Mouse (Mus musculus) inflammation-experienced regulatory T-cells, adult 6 months (primary cell): ENCODE data around the gene Slc16a5. TPM values are rescaled to one million over a fixed set of nuclear protein-coding genes. Genes with fewer than 3 reads are reported as not detected.
"Not testable (repeated sequence)": the region's sequence is repeated elsewhere in the genome, so short reads cannot be mapped to it uniquely, and the experiment has no call there.

Experiments
- ATAC-seq: one replicate; pipeline ENCODE4 v1.8.0; 2017
- polyA plus RNA-seq, 3 experiments: library from polyadenylated mRNA; unstranded; fragments of 100-300 nt; shearing (Covaris generic); gene quantifications; one replicate each; pipeline ENCODE4 v1.2.1; 2017

Gene Slc16a5
- polyA plus RNA-seq, 3 experiments from 2014 or later: 1.1 to 3.5 (median 2.8) TPM

GRCm38 (mm10) chr11:115481553-115482259 is 19.4 kb downstream of the Slc16a5 start:
- ATAC-seq: peak; percentile 95

- ATAC-seq: no peak
These were observed 21.0 kb downstream of the Slc16a5 start for GRCm38 (mm10) chr11:115483278-115483677.

DNA sequence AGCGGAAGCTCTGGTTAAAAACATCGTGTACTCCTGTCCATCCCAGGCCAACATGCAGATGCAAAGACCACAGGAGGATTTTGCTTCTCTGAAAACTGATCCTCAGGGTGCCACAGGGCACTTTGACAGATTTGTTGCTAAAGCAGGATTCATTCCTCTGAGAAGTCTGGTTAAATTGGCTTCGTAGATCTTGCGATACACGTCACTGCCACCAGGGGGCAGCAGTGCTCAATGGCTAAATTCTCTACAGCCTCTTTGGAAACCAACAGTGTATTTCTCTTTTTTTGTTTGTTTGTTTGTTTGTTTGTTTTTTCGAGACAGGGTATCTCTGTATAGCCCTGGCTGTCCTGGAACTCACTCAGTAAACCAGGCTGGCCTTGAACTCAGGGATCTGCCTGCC is 21.5 kb downstream of the Slc16a5 start:
- ATAC-seq: peak; percentile 36

DNA sequence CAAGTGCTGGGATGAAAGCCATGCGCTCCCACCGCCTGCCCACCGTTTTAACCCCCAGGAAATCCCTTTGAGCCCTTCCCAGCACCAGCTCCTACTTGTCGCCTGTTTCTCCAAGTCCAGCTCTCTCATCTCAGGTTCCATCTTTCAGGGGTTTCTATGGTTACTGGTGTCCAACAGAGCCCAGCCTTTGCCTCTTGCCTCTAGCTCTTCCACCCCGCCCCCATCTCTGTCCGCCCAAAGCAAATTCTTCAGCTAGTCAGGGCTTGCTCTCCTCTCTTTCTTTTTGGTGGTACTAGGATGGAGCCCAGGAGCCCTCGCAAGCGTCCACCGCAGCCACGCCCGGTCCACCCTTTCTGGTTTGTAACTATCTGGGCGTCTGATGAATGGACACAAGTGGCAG is 22.9 kb downstream of the Slc16a5 start:
- ATAC-seq: no peak

GRCm38 (mm10) chr11:115488551-115489104 is 26.4 kb downstream of the Slc16a5 start:
- no peak for ATAC-seq

GRCm38 (mm10) chr11:115490441-115491355 is 28.4 kb downstream of the Slc16a5 start:
- no peak for ATAC-seq

DNA sequence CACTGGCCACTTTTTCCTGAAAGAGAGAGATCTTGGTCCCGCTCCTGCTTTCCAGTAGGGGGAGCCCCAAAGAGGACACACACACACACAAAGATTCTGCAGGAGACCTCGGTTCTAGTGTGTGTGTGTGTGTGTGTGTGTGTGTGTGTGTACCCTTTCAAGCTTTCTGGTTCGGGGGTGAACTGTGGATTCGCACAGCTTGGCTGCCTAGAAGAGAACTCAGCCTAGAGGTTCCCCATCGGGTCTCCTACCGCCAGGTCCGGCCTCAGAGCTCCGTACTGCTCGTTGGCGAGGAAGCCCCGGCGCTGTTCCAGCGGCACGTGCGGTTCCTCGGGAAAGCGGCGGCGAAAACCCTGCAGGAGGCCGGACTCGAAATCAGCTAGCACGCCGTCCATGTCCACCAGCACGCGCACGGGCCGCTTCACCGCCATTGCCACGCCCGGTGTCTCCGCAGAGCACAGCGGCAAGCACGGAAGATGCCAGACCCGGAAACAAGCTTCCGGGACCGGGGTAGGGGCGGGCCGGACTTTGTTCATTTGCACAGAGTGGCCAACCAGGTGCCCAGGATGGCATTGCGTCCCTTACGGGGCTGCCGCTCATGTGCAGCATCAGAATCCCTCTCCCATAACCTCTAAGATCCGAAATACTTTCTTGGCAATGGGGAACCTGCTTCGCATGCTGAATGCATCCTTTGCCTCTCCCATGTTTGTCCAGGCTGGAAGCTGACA is 29.2 kb downstream of the Slc16a5 start, which contains the start of gene Nt5c:
Nt5c (minus strand) TSS at position 507 of the 728 bp plus-strand sequence.
- ATAC-seq: peak; percentile 98

- no peak for ATAC-seq
These were observed 30.1 kb downstream of the Slc16a5 start for GRCm38 (mm10) chr11:115492387-115492786.

DNA sequence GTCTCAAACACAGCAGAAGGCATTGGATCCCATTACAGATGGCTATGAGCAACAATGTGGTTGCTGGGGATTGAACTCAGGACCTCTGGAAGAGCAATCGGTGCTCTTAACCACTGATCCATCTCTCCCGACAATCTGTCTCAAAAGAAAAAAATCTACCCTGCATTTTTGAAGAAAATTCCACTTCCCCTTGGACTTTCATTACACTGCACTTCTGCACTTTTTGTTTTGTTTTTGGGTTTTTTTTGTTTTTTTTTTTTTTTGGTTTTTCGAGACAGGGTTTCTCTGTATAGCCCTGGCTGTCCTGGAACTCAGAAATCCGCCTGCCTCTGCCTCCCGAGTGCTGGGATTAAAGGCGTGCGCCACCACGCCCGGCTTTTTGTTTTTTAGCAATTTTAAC is 34.3 kb downstream of the Slc16a5 start:
- ATAC-seq: not testable (repeated sequence)

GRCm38 (mm10) chr11:115502636-115503035 is 40.4 kb downstream of the Slc16a5 start:
- ATAC-seq: no peak

DNA sequence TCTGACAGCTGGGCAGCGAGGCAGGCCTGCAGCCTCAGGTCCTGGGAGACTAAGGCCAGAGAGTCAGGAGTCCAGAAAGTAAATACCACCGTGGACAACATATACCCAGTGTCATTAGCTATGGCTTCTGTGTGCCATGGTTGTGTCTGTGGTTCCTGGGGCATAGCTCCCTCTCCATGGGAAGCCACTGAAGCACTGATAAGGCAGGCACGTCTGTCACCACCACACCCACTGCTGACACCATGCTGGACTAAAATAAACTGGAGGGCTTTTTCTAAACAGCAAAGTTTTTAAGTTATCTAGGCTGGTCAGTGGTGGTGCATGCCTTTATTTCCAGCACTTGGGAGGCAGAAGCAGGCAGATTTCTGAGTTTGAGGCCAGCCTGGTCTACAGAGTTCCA is 44.3 kb downstream of the Slc16a5 start:
- ATAC-seq: no peak

DNA sequence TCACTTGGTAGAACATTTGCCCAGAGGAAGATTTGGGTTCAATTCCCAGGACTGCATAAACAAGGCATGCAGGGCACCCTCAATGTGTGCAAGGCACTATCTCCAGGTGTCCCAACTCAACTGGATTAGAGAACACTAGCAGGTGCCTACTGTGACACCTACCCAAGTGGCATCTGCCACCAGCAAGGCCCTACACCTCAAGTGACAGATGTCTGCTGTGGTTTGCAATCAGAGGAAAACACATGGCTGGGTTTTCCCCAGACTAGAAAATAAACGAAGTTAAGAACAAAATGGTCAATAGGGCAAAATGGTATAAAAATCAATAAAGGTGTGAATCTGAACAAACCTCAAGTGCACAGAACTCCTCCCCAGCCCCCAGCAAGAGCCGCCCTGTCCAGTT is 45.8 kb downstream of the Slc16a5 start:
- ATAC-seq: peak; percentile 76

DNA sequence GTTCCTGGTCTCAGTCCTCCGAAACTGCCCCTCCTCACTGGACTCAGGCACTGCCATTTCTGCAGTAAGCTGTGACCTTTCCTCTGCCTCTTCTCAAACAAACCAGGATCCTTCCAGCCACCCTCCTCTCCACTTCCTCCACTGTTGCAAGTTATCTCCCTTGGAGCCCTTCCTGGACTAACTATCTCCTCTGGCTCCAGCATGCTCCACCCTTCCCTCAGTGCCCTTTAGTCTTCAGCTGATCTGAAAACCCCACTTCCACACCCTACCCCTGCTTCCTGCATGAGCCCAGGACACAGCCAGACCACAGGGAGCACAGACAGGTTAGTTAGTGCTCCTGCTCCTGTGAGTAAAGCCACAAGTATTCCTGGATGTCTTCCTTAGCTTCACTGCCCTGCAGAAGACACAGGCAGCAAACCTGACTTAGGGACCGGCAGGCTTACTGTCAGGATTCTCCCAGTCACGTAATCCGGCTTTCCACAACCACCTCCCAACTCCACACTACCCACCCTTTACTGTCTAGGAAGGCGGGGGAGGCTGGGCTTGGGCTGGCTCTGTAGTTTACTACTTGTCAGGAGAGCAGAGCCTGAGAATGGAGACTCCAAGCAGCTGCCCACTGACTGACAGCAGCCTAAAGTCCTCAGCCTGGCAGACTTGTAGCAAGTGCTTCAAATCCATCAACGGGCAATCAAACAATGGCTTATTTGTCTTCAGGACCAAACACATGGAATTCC is 47.7 kb downstream of the Slc16a5 start:
- no peak for ATAC-seq

- no peak for ATAC-seq
These were observed 48.2 kb downstream of the Slc16a5 start for GRCm38 (mm10) chr11:115510507-115510888.

- ATAC-seq: no peak
These were observed 48.8 kb downstream of the Slc16a5 start for GRCm38 (mm10) chr11:115511121-115511520.

GRCm38 (mm10) chr11:115512004-115512403 is 49.7 kb downstream of the Slc16a5 start:
- ATAC-seq: no peak

- ATAC-seq: peak; percentile 17
These were observed 50.3 kb downstream of the Slc16a5 start for GRCm38 (mm10) chr11:115512407-115513183.

GRCm38 (mm10) chr11:115513271-115514237 is 51.3 kb downstream of the Slc16a5 start:
- ATAC-seq: peak; percentile 43

DNA sequence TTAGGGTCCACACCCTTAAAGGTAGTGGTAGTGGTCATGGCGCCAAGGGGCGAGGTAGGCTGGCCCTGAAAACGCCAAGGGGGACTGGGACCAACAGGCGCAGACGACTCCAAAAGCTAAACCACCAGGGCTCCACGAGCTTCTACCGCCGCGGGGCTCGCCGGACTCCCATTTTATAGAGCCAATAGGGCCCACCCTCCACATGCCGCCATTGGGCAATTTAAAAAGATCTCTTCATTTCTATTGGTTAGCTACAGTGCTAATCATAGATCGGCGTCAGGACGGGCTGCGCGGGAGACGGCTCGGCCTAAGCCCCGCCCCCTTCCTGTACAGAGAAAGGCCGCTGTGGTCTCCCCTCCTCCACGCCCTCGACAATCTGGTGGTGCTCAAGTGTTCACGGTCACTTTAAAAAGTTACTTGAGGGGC is 52.0 kb downstream of the Slc16a5 start, which contains the start of gene Jpt1:
Jpt1 (minus strand) TSS at position 150 of the 426 bp plus-strand sequence.
- peak; percentile 96 for ATAC-seq

DNA sequence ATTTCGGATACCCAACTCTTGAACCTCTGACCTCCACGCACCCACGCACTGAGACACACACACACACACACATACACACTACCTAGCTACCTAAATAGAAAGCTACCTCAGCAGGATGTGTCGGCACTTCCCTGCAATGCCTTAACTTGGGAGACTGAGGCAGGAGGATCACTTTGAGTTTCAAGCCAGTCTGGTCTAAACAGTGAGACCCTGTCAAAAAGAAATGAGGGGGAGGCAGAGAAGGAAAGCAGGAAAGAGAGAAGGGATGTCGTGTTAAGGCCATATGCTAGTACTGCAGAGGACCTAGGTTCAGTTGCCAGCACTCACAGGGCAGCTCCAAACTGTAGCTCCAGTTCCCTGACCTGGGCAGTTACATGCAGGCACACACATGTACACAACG is 52.7 kb downstream of the Slc16a5 start:
- ATAC-seq: no peak
